Mouse (Mus musculus) liver, postnatal 0 days (tissue): ENCODE measurements around the gene N4bp2. TPM values are rescaled to one million over a fixed set of nuclear protein-coding genes. Genes with fewer than 3 reads are reported as not detected.
"Not testable (repeated sequence)": the region's sequence is repeated elsewhere in the genome, so short reads cannot be mapped to it uniquely, and the experiment has no call there.

ENCODE experiments used
- ATAC-seq: fragments of 200-750 bp; cut with Nextera tagmentation; 2 replicates; pipeline ENCODE4 v1.8.0; 2017; ENCODE audit warnings: mild to moderate bottlenecking, moderate library complexity
- DNase-seq: peaks from one replicate; pipeline ENCODE4 v3.0.0-alpha.2; 2016
- H3K27ac ChIP-seq: fragments of 300-500 bp; sonication (generic); 2 replicates; pipeline ENCODE4 v1.5.1; 2014; ENCODE audit warnings: antibody characterized with exemption, moderate library complexity, mild to moderate bottlenecking, low read depth
- H3K27me3 ChIP-seq: fragments of 300-500 bp; sonication (generic); 2 replicates; pipeline ENCODE4 v1.6.1; 2014; ENCODE audit warnings: low read length, control low read depth, mixed read lengths; ENCODE audit not compliant: insufficient read depth
- H3K36me3 ChIP-seq: fragments of 300-500 bp; sonication (generic); replicated peaks from 2 replicates; pipeline ENCODE4 v1.6.1; 2014; ENCODE audit warnings: mild to moderate bottlenecking, control low read depth, low read length, moderate library complexity, mixed read lengths; ENCODE audit not compliant: insufficient read depth
- H3K4me1 ChIP-seq: fragments of 300-500 bp; sonication (generic); 2 replicates; pipeline ENCODE4 v1.6.1; 2014; ENCODE audit warnings: antibody characterized with exemption, mild to moderate bottlenecking, control low read depth; ENCODE audit not compliant: insufficient read depth
- H3K4me2 ChIP-seq: fragments of 300-500 bp; sonication (generic); 2 replicates; pipeline ENCODE4 v1.6.1; 2014; ENCODE audit warnings: low read depth, mild to moderate bottlenecking, low read length, moderate library complexity, mixed read lengths
- H3K4me3 ChIP-seq: fragments of 300-500 bp; sonication (generic); 2 replicates; pipeline ENCODE4 v1.5.1; 2014; ENCODE audit warnings: low read depth, low read length
- H3K9ac ChIP-seq: fragments of 300-500 bp; sonication (generic); replicated peaks from 2 replicates; pipeline ENCODE4 v1.6.1; 2014; ENCODE audit warnings: mild to moderate bottlenecking, moderate library complexity
- H3K9me3 ChIP-seq: fragments of 300-500 bp; sonication (generic); 2 replicates; pipeline ENCODE4 v1.6.1; 2016; ENCODE audit warnings: mild to moderate bottlenecking, control low read depth, low read length, mixed read lengths
- CTCF ChIP-seq: sonication (generic); IDR thresholded peaks from 2 replicates; pipeline ENCODE4 v1.5.1; 2016; ENCODE audit warnings: antibody characterized with exemption, low read depth
- EP300 ChIP-seq: IDR thresholded peaks from 2 replicates; pipeline ENCODE4 v1.6.1; 2016; ENCODE audit warnings: antibody characterized with exemption, low read depth, mild to moderate bottlenecking
- WGBS: fragments of 180-500 bp; shearing (Covaris S2); extraction: QIAGEN DNeasy Blood & Tissue Kit; methylation state at CpG from one replicate; pipeline ENCODE4 v1.1.7; 2014; ENCODE audit not compliant: insufficient replicate concordance; 5-methylcytosine and 5-hydroxymethylcytosine counted together
- polyA plus RNA-seq: library from polyadenylated mRNA; unstranded; fragments of >200 nt; fragmentation: Nextera tagmentation; extraction: Ambion mirVana; gene quantifications from 2 replicates; pipeline ENCODE4 v1.2.1, GENCODE M21; 2015

N4bp2 gene
- polyA plus RNA-seq, 1 experiment from 2014 or later, result 5.1 TPM

- Histone ChIP-seq H3K4me2 (no peak overlapping the region), H3K27me3 (no peaks in the 10 kb centered on the region), H3K9me3 (no peaks in the 10 kb centered on the region), H3K4me1 (0 out of 2 replicates have a peak, but pooled peaks cover 2% of the 10 kb centered on the region), H3K9ac (no peak overlapping the region), H3K36me3 (no peaks in the 10 kb centered on the region; the same call in 1 of the 2 replicates), H3K4me3 (no peak overlapping the region), H3K27ac (no peak overlapping the region)
- ATAC-seq, result no peak
- 93% methylated on average over 7 of the region's 7 CpGs for WGBS
- no peak for TF ChIP-seq CTCF
- no peak for TF ChIP-seq EP300
- no peak for DNase-seq
These were observed 6.7 kb downstream of the N4bp2 start for GRCm38 (mm10) chr5:65770065-65770464.

GRCm38 (mm10) chr5:65770493-65770892 lies 7.2 kb downstream of the N4bp2 start:
- H3K4me2 ChIP-seq, result no peak overlapping the region
- H3K27me3 ChIP-seq, result no peaks in the 10 kb centered on the region
- H3K9me3 ChIP-seq, result no peaks in the 10 kb centered on the region
- DNase-seq (no peak), ATAC-seq (no peak)
- H3K4me3 ChIP-seq, result no peak overlapping the region
- no peak overlapping the region for H3K27ac ChIP-seq
- 0 out of 2 replicates have a peak, but pooled peaks cover 2% of the 10 kb centered on the region for H3K4me1 ChIP-seq
- H3K36me3 ChIP-seq, result no peaks in the 10 kb centered on the region; the same call in 1 of the 2 replicates
- WGBS, result 75% methylated on average over 4 of the region's 4 CpGs
- TF ChIP-seq EP300 (no peak), CTCF (no peak)
- H3K9ac ChIP-seq, result no peak overlapping the region

- H3K36me3 ChIP-seq, result peaks cover 12% of the 10 kb centered on the region
- 97% methylated on average over 3 of the region's 3 CpGs for WGBS
These were observed 10.6 kb downstream of the N4bp2 start for GRCm38 (mm10) chr5:65773957-65774356.

GRCm38 (mm10) chr5:65776166-65776565 lies 12.8 kb downstream of the N4bp2 start:
- WGBS, result 87% methylated on average over 4 of the region's 4 CpGs
- H3K36me3 ChIP-seq, result peaks cover 17% of the 10 kb centered on the region
- TF ChIP-seq EP300 (no peak), CTCF (no peak)

More at GRCm38 (mm10) chr5:65773957-65774356, 10.6 kb downstream of the N4bp2 start:
- not testable (repeated sequence) for H3K27ac ChIP-seq, H3K27me3 ChIP-seq, ATAC-seq, DNase-seq, H3K4me1 ChIP-seq, H3K4me3 ChIP-seq, H3K9ac ChIP-seq, H3K9me3 ChIP-seq, H3K4me2 ChIP-seq

GRCm38 (mm10) chr5:65776907-65777306 lies 13.6 kb downstream of the N4bp2 start:
- ATAC-seq (no peak), DNase-seq (no peak)
- H3K9me3 ChIP-seq, result no peaks in the 10 kb centered on the region
- H3K27ac ChIP-seq, result no peak overlapping the region
- H3K9ac ChIP-seq, result no peak overlapping the region
- TF ChIP-seq CTCF (no peak), EP300 (no peak)
- no peaks in the 10 kb centered on the region for H3K27me3 ChIP-seq
- no peak overlapping the region for H3K4me3 ChIP-seq
- no peak overlapping the region for H3K4me2 ChIP-seq
- H3K4me1 ChIP-seq, result no peaks in the 10 kb centered on the region
- peaks cover 17% of the 10 kb centered on the region for H3K36me3 ChIP-seq
- 90% methylated on average over 3 of the region's 3 CpGs for WGBS

More at GRCm38 (mm10) chr5:65776166-65776565, 12.8 kb downstream of the N4bp2 start:
- DNase-seq (no peak), ATAC-seq (no peak)
- Histone ChIP-seq H3K27ac (no peak overlapping the region), H3K9ac (no peak overlapping the region), H3K4me1 (no peaks in the 10 kb centered on the region), H3K4me3 (no peak overlapping the region), H3K4me2 (no peak overlapping the region), H3K9me3 (no peaks in the 10 kb centered on the region), H3K27me3 (no peaks in the 10 kb centered on the region)

- not testable (repeated sequence) for DNase-seq, H3K4me1 ChIP-seq, H3K27ac ChIP-seq, H3K4me2 ChIP-seq, H3K27me3 ChIP-seq, H3K9ac ChIP-seq, H3K9me3 ChIP-seq, ATAC-seq, H3K4me3 ChIP-seq
- peaks cover 20% of the 10 kb centered on the region for H3K36me3 ChIP-seq
- WGBS, result 79% methylated on average over 4 of the region's 4 CpGs
These were observed 15.7 kb downstream of the N4bp2 start for GRCm38 (mm10) chr5:65778986-65779385.

GRCm38 (mm10) chr5:65779401-65780063 lies 16.2 kb downstream of the N4bp2 start:
- WGBS, result 82% methylated on average over 3 of the region's 3 CpGs
- H3K9me3 ChIP-seq, result no peaks in the 10 kb centered on the region
- no peak for DNase-seq

More at GRCm38 (mm10) chr5:65779401-65780063, 16.2 kb downstream of the N4bp2 start:
- TF ChIP-seq CTCF (no peak), EP300 (no peak)
- Histone ChIP-seq H3K4me2 (no peak overlapping the region), H3K9ac (no peak overlapping the region), H3K27ac (no peak overlapping the region), H3K4me3 (no peak overlapping the region), H3K4me1 (no peaks in the 10 kb centered on the region), H3K27me3 (no peaks in the 10 kb centered on the region), H3K36me3 (peaks cover 20% of the 10 kb centered on the region)
- no peak for ATAC-seq
